Mouse (Mus musculus) limb, embryonic 12.5 days (tissue): ENCODE data around the gene Cntnap2. TPM values are rescaled to one million over a fixed set of nuclear protein-coding genes. Genes with fewer than 3 reads are reported as not detected.
A peak's percentile ranks its signal among the peaks of the same experiment; 100 is the strongest.

ENCODE experiments used
- ATAC-seq: fragments of 200-750 bp; cut with Nextera tagmentation; 2 replicates; pipeline ENCODE4 v1.8.0; 2017; ENCODE audit warnings: low read depth, moderate TSS enrichment; ENCODE audit not compliant: insufficient number of reproducible peaks, insufficient read depth, low FRiP score, low TSS enrichment
- H3K27ac ChIP-seq: fragments of 300-500 bp; sonication (generic); 2 replicates; pipeline ENCODE4 v1.5.1; 2016; ENCODE audit warnings: mild to moderate bottlenecking, moderate library complexity
- H3K27me3 ChIP-seq: fragments of 300-500 bp; sonication (generic); 2 replicates; pipeline ENCODE4 v1.6.1; 2016; ENCODE audit warnings: mild to moderate bottlenecking, moderate library complexity
- H3K36me3 ChIP-seq: fragments of 300-500 bp; sonication (generic); 2 replicates; pipeline ENCODE4 v1.6.1; 2016; ENCODE audit warnings: mild to moderate bottlenecking, moderate library complexity
- H3K4me1 ChIP-seq: fragments of 300-500 bp; sonication (generic); replicated peaks from 2 replicates; pipeline ENCODE4 v1.6.1; 2016
- H3K4me2 ChIP-seq: fragments of 300-500 bp; sonication (generic); 2 replicates; pipeline ENCODE4 v1.6.1; 2016; ENCODE audit warnings: mild to moderate bottlenecking, moderate library complexity
- H3K4me3 ChIP-seq: fragments of 300-500 bp; sonication (generic); replicated peaks from 2 replicates; pipeline ENCODE4 v1.5.1; 2016; ENCODE audit warnings: mild to moderate bottlenecking
- H3K9ac ChIP-seq: fragments of 300-500 bp; sonication (generic); replicated peaks from 2 replicates; pipeline ENCODE4 v1.6.1; 2016; ENCODE audit warnings: mild to moderate bottlenecking, moderate library complexity
- H3K9me3 ChIP-seq: fragments of 300-500 bp; sonication (generic); 2 replicates; pipeline ENCODE4 v1.6.1; 2016; ENCODE audit warnings: mild to moderate bottlenecking, moderate library complexity
- WGBS: fragments of 180-500 bp; shearing (Covaris S2); methylation state at CpG from one replicate; pipeline ENCODE4 v1.1.7; 2016; 5-methylcytosine and 5-hydroxymethylcytosine counted together
- polyA plus RNA-seq: library from polyadenylated mRNA; unstranded; fragments of >200 nt; fragmentation: Nextera tagmentation; extraction: Ambion mirVana; gene quantifications from 2 replicates; pipeline ENCODE4 v1.2.1, GENCODE M21; 2016

The Cntnap2 gene
- 1.4 and 1.6 TPM in 2 replicates for polyA plus RNA-seq

- no peaks in the 10 kb centered on the region for H3K36me3 ChIP-seq
- H3K9me3 ChIP-seq = no peaks in the 10 kb centered on the region
- H3K4me3 ChIP-seq = no peak within 1 kb of the TSS
- H3K4me2 ChIP-seq = peak within 1 kb of the TSS; percentile 28
- H3K27me3 ChIP-seq = peaks cover 18% of the 10 kb centered on the region
- H3K27ac ChIP-seq = no peak within 1 kb of the TSS
- no peaks in the 10 kb centered on the region for H3K4me1 ChIP-seq
- 13% methylated on average over 8 of the region's 8 CpGs for whole genome bisulfite sequencing
- no peak for ATAC-seq
- no peak within 1 kb of the TSS for H3K9ac ChIP-seq
Observed at GRCm38 (mm10) chr6:45059091-45059490, at the start of gene Cntnap2. TSS of gene Cntnap2 (plus strand) at chr6:45059357.

GRCm38 (mm10) chr6:45026011-45026682 is 33.0 kb upstream of the Cntnap2 start:
- ATAC-seq = no peak
- Histone ChIP-seq H3K9me3 (no peaks in the 10 kb centered on the region), H3K4me1 (no peaks in the 10 kb centered on the region), H3K27ac (no peak overlapping the region), H3K9ac (no peak overlapping the region), H3K36me3 (no peaks in the 10 kb centered on the region), H3K4me3 (no peak overlapping the region), H3K27me3 (no peaks in the 10 kb centered on the region), H3K4me2 (no peak overlapping the region)
- WGBS = 31% methylated on average over 9 of the region's 9 CpGs

GRCm38 (mm10) chr6:45039454-45039853 is 19.7 kb upstream of the Cntnap2 start:
- 69% methylated on average over 1 of the region's 1 CpGs for WGBS
- Histone ChIP-seq H3K4me3 (no peak overlapping the region), H3K27me3 (no peaks in the 10 kb centered on the region), H3K4me2 (no peak overlapping the region), H3K4me1 (no peaks in the 10 kb centered on the region), H3K9ac (no peak overlapping the region), H3K36me3 (no peaks in the 10 kb centered on the region), H3K9me3 (no peaks in the 10 kb centered on the region), H3K27ac (no peak overlapping the region)
- ATAC-seq = no peak

- H3K9me3 ChIP-seq = no peaks in the 10 kb centered on the region
- no peak overlapping the region for H3K4me3 ChIP-seq
- H3K4me2 ChIP-seq = peak overlapping the region; percentile 28
- H3K27me3 ChIP-seq = peaks cover 18% of the 10 kb centered on the region
- ATAC-seq = peak; percentile 87
- H3K27ac ChIP-seq = no peak overlapping the region
- no peaks in the 10 kb centered on the region for H3K36me3 ChIP-seq
- H3K4me1 ChIP-seq = no peaks in the 10 kb centered on the region
- no peak overlapping the region for H3K9ac ChIP-seq
- WGBS = 3% methylated on average over 32 of the region's 37 CpGs
Observed at GRCm38 (mm10) chr6:45059556-45060471, 657 bp downstream of the Cntnap2 start.

- 72% methylated on average over 5 of the region's 5 CpGs for WGBS
- H3K36me3 ChIP-seq = no peaks in the 10 kb centered on the region
- H3K4me3 ChIP-seq = no peak overlapping the region
- ATAC-seq = no peak
- no peaks in the 10 kb centered on the region for H3K9me3 ChIP-seq
- H3K27ac ChIP-seq = no peak overlapping the region
- H3K27me3 ChIP-seq = peaks cover 18% of the 10 kb centered on the region
- no peaks in the 10 kb centered on the region for H3K4me1 ChIP-seq
- H3K9ac ChIP-seq = no peak overlapping the region
- no peak overlapping the region for H3K4me2 ChIP-seq
Observed at GRCm38 (mm10) chr6:45062214-45062997, 3.2 kb downstream of the Cntnap2 start.

- WGBS = 74% methylated on average over 1 of the region's 1 CpGs
- no peaks in the 10 kb centered on the region for H3K27me3 ChIP-seq
- no peak overlapping the region for H3K4me2 ChIP-seq
- no peak overlapping the region for H3K9ac ChIP-seq
- H3K4me1 ChIP-seq = no peaks in the 10 kb centered on the region
- no peak for ATAC-seq
- H3K4me3 ChIP-seq = no peak overlapping the region
- no peak overlapping the region for H3K27ac ChIP-seq
- H3K36me3 ChIP-seq = no peaks in the 10 kb centered on the region
- no peaks in the 10 kb centered on the region for H3K9me3 ChIP-seq
Observed at GRCm38 (mm10) chr6:45088304-45088703, 29.1 kb downstream of the Cntnap2 start.

- Histone ChIP-seq H3K4me1 (no peaks in the 10 kb centered on the region), H3K9me3 (no peaks in the 10 kb centered on the region), H3K4me3 (no peak overlapping the region), H3K9ac (no peak overlapping the region), H3K27me3 (no peaks in the 10 kb centered on the region), H3K27ac (no peak overlapping the region), H3K36me3 (no peaks in the 10 kb centered on the region), H3K4me2 (no peak overlapping the region)
- no peak for ATAC-seq
Observed at GRCm38 (mm10) chr6:45113613-45114012, 54.5 kb downstream of the Cntnap2 start.

GRCm38 (mm10) chr6:45144882-45145281 is 85.7 kb downstream of the Cntnap2 start:
- no peak for ATAC-seq
- Histone ChIP-seq H3K9me3 (no peaks in the 10 kb centered on the region), H3K36me3 (no peaks in the 10 kb centered on the region), H3K4me3 (no peak overlapping the region), H3K27me3 (no peaks in the 10 kb centered on the region), H3K27ac (no peak overlapping the region), H3K4me2 (no peak overlapping the region), H3K9ac (no peak overlapping the region), H3K4me1 (no peaks in the 10 kb centered on the region)
- WGBS = 83% methylated on average over 2 of the region's 2 CpGs

- Histone ChIP-seq H3K4me1 (no peaks in the 10 kb centered on the region), H3K9ac (no peak overlapping the region), H3K9me3 (no peaks in the 10 kb centered on the region), H3K27me3 (no peaks in the 10 kb centered on the region), H3K36me3 (no peaks in the 10 kb centered on the region), H3K27ac (no peak overlapping the region), H3K4me3 (no peak overlapping the region), H3K4me2 (no peak overlapping the region)
- no peak for ATAC-seq
- WGBS = 84% methylated on average over 2 of the region's 2 CpGs
Observed at GRCm38 (mm10) chr6:45205039-45205438, 145.9 kb downstream of the Cntnap2 start.

GRCm38 (mm10) chr6:45214330-45214729 is 155.2 kb downstream of the Cntnap2 start:
- WGBS = 53% methylated on average over 1 of the region's 1 CpGs
- no peaks in the 10 kb centered on the region for H3K36me3 ChIP-seq
- no peak overlapping the region for H3K9ac ChIP-seq
- no peaks in the 10 kb centered on the region for H3K4me1 ChIP-seq
- no peaks in the 10 kb centered on the region for H3K9me3 ChIP-seq
- no peak for ATAC-seq
- H3K4me3 ChIP-seq = no peak overlapping the region
- H3K4me2 ChIP-seq = no peak overlapping the region
- no peaks in the 10 kb centered on the region for H3K27me3 ChIP-seq
- no peak overlapping the region for H3K27ac ChIP-seq

- WGBS = 84% methylated on average over 1 of the region's 1 CpGs
- H3K4me2 ChIP-seq = no peak overlapping the region
- H3K27me3 ChIP-seq = no peaks in the 10 kb centered on the region
- no peak overlapping the region for H3K9ac ChIP-seq
- no peaks in the 10 kb centered on the region for H3K4me1 ChIP-seq
- H3K9me3 ChIP-seq = no peaks in the 10 kb centered on the region
- H3K4me3 ChIP-seq = no peak overlapping the region
- no peak overlapping the region for H3K27ac ChIP-seq
- H3K36me3 ChIP-seq = no peaks in the 10 kb centered on the region
- no peak for ATAC-seq
Observed at GRCm38 (mm10) chr6:45229002-45229401, 169.8 kb downstream of the Cntnap2 start.
